Mouse (Mus musculus): Measurements from ENCODE around the gene Hnrnpk. TPM values are rescaled to one million over a fixed set of nuclear protein-coding genes. Genes with fewer than 3 reads are reported as not detected.

Hnrnpk gene
- total and polyA plus RNA-seq, 2 experiments from 2014 or later: 598 to 905 TPM

DNA sequence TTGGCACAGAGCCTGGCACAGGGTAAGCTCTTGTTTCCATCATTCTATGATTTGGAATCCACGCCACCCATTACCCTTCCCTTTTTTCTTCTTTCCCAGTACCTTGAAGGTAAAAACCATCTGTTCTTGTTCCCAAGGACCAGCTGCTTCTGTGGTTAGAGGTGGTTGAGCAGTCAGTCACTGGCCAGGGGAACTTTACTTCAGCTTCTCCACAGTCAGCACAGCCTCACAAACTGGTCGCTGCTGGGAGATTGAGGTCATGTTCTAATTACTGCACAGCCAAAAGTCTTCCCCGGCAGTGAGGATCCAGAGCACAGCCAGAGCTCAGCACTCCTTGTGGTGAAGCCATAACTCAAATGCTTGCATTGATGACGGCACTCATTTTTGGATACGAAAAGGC, 12.7 kb upstream of the Hnrnpk start:
- Histone ChIP-seq H3K27ac (ENCODE audit: low read depth, low read length) (no peak overlapping the region), H3K27me3 (ENCODE audit: insufficient read depth, low read length) (no peaks in the 10 kb centered on the region), H3K9ac (replicated peaks; ENCODE audit: low read length, poor library complexity, severe bottlenecking) (no peak overlapping the region), H3K4me2 (ENCODE audit: low read depth, low read length, poor library complexity, severe bottlenecking) (no peak overlapping the region), H3K4me3 (ENCODE audit: low read depth, low read length) (no peak overlapping the region), H3K4me1 (ENCODE audit: insufficient read depth, low read length) (no peaks in the 10 kb centered on the region), H3K9me3 (ENCODE audit: low read length) (no peaks in the 10 kb centered on the region), H3K36me3 (ENCODE audit: insufficient read depth, low read length) (no peaks in the 10 kb centered on the region)
- DNase-seq (ENCODE audit: low spot score) (no peak), ATAC-seq (ENCODE audit: low FRiP score) (no peak)
- 86% methylated on average over 5 of the region's 5 CpGs for WGBS
- no peak for TF ChIP-seq CTCF (IDR thresholded peaks at IDR 0.05)

GRCm38 (mm10) chr13:58415374-58415773, 12.2 kb upstream of the Hnrnpk start:
- H3K4me3 ChIP-seq (ENCODE audit: low read depth, low read length): no peak overlapping the region
- DNase-seq (ENCODE audit: low spot score) (no peak), ATAC-seq (ENCODE audit: low FRiP score) (no peak)
- no peak overlapping the region for H3K9ac ChIP-seq (replicated peaks; ENCODE audit: low read length, poor library complexity, severe bottlenecking)
- H3K27ac ChIP-seq (ENCODE audit: low read depth, low read length): no peak overlapping the region
- H3K36me3 ChIP-seq (ENCODE audit: insufficient read depth, low read length): 0 out of 2 replicates have a peak, but pooled peaks cover under 1% of the 10 kb centered on the region
- H3K4me1 ChIP-seq (ENCODE audit: insufficient read depth, low read length): no peaks in the 10 kb centered on the region
- no peak overlapping the region for H3K4me2 ChIP-seq (ENCODE audit: low read depth, low read length, poor library complexity, severe bottlenecking)
- no peaks in the 10 kb centered on the region for H3K27me3 ChIP-seq (ENCODE audit: insufficient read depth, low read length)
- WGBS: 86% methylated on average over 6 of the region's 6 CpGs
- H3K9me3 ChIP-seq (ENCODE audit: low read length): no peaks in the 10 kb centered on the region
- TF ChIP-seq CTCF (IDR thresholded peaks at IDR 0.05): no peak

GRCm38 (mm10) chr13:58411073-58411472, 7.9 kb upstream of the Hnrnpk start:
- no peak overlapping the region for H3K4me2 ChIP-seq (ENCODE audit: low read depth, low read length, poor library complexity, severe bottlenecking)
- H3K4me3 ChIP-seq (ENCODE audit: low read depth, low read length): no peak overlapping the region
- H3K27me3 ChIP-seq (ENCODE audit: insufficient read depth, low read length): no peaks in the 10 kb centered on the region
- H3K9me3 ChIP-seq (ENCODE audit: low read length): no peaks in the 10 kb centered on the region
- H3K36me3 ChIP-seq (ENCODE audit: insufficient read depth, low read length): 0 out of 2 replicates have a peak, but pooled peaks cover 4% of the 10 kb centered on the region
- H3K4me1 ChIP-seq (ENCODE audit: insufficient read depth, low read length): no peaks in the 10 kb centered on the region
- H3K9ac ChIP-seq (replicated peaks; ENCODE audit: low read length, poor library complexity, severe bottlenecking): no peak overlapping the region
- WGBS: 95% methylated on average over 4 of the region's 4 CpGs
- no peak for ATAC-seq (ENCODE audit: low FRiP score)
- no peak overlapping the region for H3K27ac ChIP-seq (ENCODE audit: low read depth, low read length)
- no peak for DNase-seq (ENCODE audit: low spot score)
- no peak for TF ChIP-seq CTCF (IDR thresholded peaks at IDR 0.05)

GRCm38 (mm10) chr13:58402744-58403110, 416 bp downstream of the Hnrnpk start:
- H3K4me2 ChIP-seq (ENCODE audit: low read depth, low read length, poor library complexity, severe bottlenecking): peak overlapping the region; percentile 47
- WGBS: 2% methylated on average over 10 of the region's 48 CpGs
- peaks cover 6% of the 10 kb centered on the region for H3K36me3 ChIP-seq (ENCODE audit: insufficient read depth, low read length)
- TF ChIP-seq CTCF (IDR thresholded peaks at IDR 0.05): no peak
- ATAC-seq (ENCODE audit: low FRiP score): peak; percentile 63; the same call in 1 of the 2 replicates
- H3K4me3 ChIP-seq (ENCODE audit: low read depth, low read length): peak overlapping the region; percentile 97
- H3K27ac ChIP-seq (ENCODE audit: low read depth, low read length): peak overlapping the region; percentile 97
- no peaks in the 10 kb centered on the region for H3K9me3 ChIP-seq (ENCODE audit: low read length)
- no peaks in the 10 kb centered on the region for H3K4me1 ChIP-seq (ENCODE audit: insufficient read depth, low read length)
- H3K9ac ChIP-seq (replicated peaks; ENCODE audit: low read length, poor library complexity, severe bottlenecking): peak overlapping the region; percentile 100
- no peaks in the 10 kb centered on the region for H3K27me3 ChIP-seq (ENCODE audit: insufficient read depth, low read length)
- DNase-seq (ENCODE audit: low spot score): no peak

DNA sequence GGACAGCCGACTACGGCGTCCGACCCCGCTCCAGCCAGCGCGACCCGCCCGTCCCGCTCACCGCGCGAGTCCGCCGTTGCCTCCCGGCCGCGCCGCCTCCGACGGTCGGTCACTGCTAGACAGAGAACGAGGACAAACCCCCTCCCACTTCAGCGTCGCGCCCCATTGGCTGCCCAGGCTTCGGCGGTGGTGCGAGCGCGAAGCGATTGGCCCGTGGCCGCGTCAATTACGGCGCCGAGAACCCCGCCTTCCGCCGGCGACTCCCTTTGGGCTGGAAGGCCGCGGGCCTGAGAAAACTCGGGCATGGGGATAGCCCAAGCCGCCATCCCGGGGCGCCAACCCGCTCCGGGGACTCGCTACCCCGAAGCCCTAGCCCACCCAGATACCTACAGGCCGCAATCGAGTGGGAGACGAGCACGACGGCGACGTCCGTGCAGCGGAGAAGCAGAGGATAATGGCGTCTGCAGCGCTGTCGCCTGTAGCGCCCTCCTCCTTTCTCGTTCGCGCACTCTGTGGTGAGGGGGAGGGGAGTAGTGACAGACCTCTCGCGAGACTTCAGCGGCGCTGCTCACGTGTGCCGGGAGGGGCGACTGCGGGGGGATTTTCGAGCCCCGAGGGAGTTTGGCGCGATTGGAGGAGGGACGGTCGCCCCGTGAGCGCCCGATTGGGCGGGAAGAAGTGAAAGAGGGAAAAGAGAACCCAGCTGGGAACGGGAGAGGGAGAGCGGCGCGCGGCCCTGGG, 970 bp downstream of the Hnrnpk start, which contains the start of gene Rmi1:
Gene Rmi1 (plus strand): TSS at position 246 of the 741 bp plus-strand sequence.
- DNase-seq (ENCODE audit: low spot score): peak; percentile 98
- Histone ChIP-seq H3K4me3 (ENCODE audit: low read depth, low read length) (peak within 1 kb of the TSS; percentile 97), H3K36me3 (ENCODE audit: insufficient read depth, low read length) (peaks cover 12% of the 10 kb centered on the region), H3K27me3 (ENCODE audit: insufficient read depth, low read length) (no peaks in the 10 kb centered on the region), H3K4me1 (ENCODE audit: insufficient read depth, low read length) (no peaks in the 10 kb centered on the region), H3K27ac (ENCODE audit: low read depth, low read length) (peak within 1 kb of the TSS; percentile 97), H3K9me3 (ENCODE audit: low read length) (no peaks in the 10 kb centered on the region), H3K4me2 (ENCODE audit: low read depth, low read length, poor library complexity, severe bottlenecking) (peak within 1 kb of the TSS; percentile 78), H3K9ac (replicated peaks; ENCODE audit: low read length, poor library complexity, severe bottlenecking) (peak within 1 kb of the TSS; percentile 100)
- under 1% methylated on average over 71 of the region's 91 CpGs for WGBS
- ATAC-seq (ENCODE audit: low FRiP score): peak; percentile 96
- peak; percentile 62 for TF ChIP-seq CTCF (IDR thresholded peaks at IDR 0.05)

Measured in midbrain, postnatal 0 days (tissue).